ENCODE assay signal across 25 mouse cellular contexts in genomic region chr1:97128201-97128600, GRCm38 (mm10). TPM values are rescaled to one million over a fixed set of nuclear protein-coding genes. Genes with fewer than 3 reads are reported as not detected.
DNase-seq lines count a peak whose midpoint lies in the region; TF ChIP-seq lines count a peak whose summit lies in the region.
"Had no signal": no experiment of that assay in that cellular context is flagged by ENCODE, and none has a peak within 500 bp of the region (broad histone marks: within the 10 kb centered on the region; RNA-seq: fewer than 3 reads in every experiment).

Gene Slco6c1, minus strand, starts transcription at chr1:97128301.

- peak within 1 kb of the TSS; percentile 85 for H3K4me3 ChIP-seq in testis, adult 2 months (ENCODE audit: control insufficient read depth, low read depth, low read length)

- no peaks in the 10 kb centered on the region for H3K27me3 ChIP-seq in testis, adult 2 months (ENCODE audit: control insufficient read depth, insufficient read depth, low read length)
- H3K27me3 ChIP-seq: CH12.LX had no signal

- no peaks in the 10 kb centered on the region for H3K36me3 ChIP-seq in testis, adult 2 months (ENCODE audit: control insufficient read depth, insufficient read depth, low read length)
- H3K36me3 ChIP-seq: G1E had no signal

- peak; percentile 76 for DNase-seq in heart, adult 11 months
- DNase-seq in heart, postnatal 4 days, result no peak
- DNase-seq in testis, postnatal 10 days (ENCODE audit: low spot score), result no peak
- DNase-seq: adrenal gland, adult 2 months; adrenal gland, adult 8-10 months; adrenal gland, postnatal 10 days; adrenal gland, postnatal 14 days; adrenal gland, postnatal 25 days; adrenal gland, postnatal 36 days; B cell, adult 2 months; cerebellum, adult 11 months; cerebellum, adult 11-12 months; cerebellum, adult 18-20 months had no signal

- H3K27ac ChIP-seq in testis, adult 2 months (ENCODE audit: control insufficient read depth, insufficient read depth, low read depth, low read length), result peak within 1 kb of the TSS; percentile 84

- no peaks in the 10 kb centered on the region; the same call in 1 of the 2 replicates for H3K4me1 ChIP-seq in testis, adult 2 months (ENCODE audit: control insufficient read depth, insufficient read depth, low read length)

- TF ChIP-seq CTCF in testis, adult 2 months (IDR thresholded peaks at IDR 0.05; ENCODE audit: control insufficient read depth, insufficient read depth, insufficient replicate concordance, low read depth, low read length), result no peak

- no peak for TF ChIP-seq POLR2A in testis, adult 2 months (IDR thresholded peaks at IDR 0.05; ENCODE audit: control insufficient read depth, low read depth, low read length)

RNA-seq across cellular contexts. Expression of gene Slco6c1, which starts in this region (rescaled TPM):
- total RNA-seq in heart, postnatal 4 days (2021), result not detected
- polyA plus RNA-seq in testis, adult 2 months (2012; rRNA removed), result 33.8 and 45.4 TPM in 2 replicates
- total RNA-seq: adrenal gland, adult 18-20 months; adrenal gland, adult 2 months; adrenal gland, adult 8-10 months; adrenal gland, postnatal 10 days; adrenal gland, postnatal 14 days; adrenal gland, postnatal 25 days; adrenal gland, postnatal 36 days; adrenal gland, postnatal 4 days; CH12.LX; ES-E14; G1E; MEL had no signal
- polyA plus RNA-seq: activated CD4-positive, CD25-positive, alpha-beta regulatory T cell, adult 4 months; adrenal gland, adult 2 months; brain, embryonic 14.5 days; C2C12; CD4-positive, CD25-positive, alpha-beta regulatory T cell, adult 4 months; G1E; Patski had no signal
